Mouse (Mus musculus) embryonic facial prominence, embryonic 15.5 days (tissue): ENCODE results near the gene Arfgef3. TPM values are rescaled to one million over a fixed set of nuclear protein-coding genes. Genes with fewer than 3 reads are reported as not detected.

Experiments used
- ATAC-seq: fragments of 200-750 bp; cut with Nextera tagmentation; 2 replicates; pipeline ENCODE4 v1.8.0; 2017; ENCODE audit warnings: low read depth, moderate TSS enrichment; ENCODE audit not compliant: insufficient number of reproducible peaks, low FRiP score, low TSS enrichment
- H3K27ac ChIP-seq: fragments of 300-500 bp; sonication (generic); replicated peaks from 2 replicates; pipeline ENCODE4 v1.5.1; 2015; ENCODE audit warnings: mild to moderate bottlenecking, inconsistent platforms
- H3K27me3 ChIP-seq: fragments of 300-500 bp; sonication (generic); 2 replicates; pipeline ENCODE4 v1.6.1; 2015; ENCODE audit warnings: inconsistent platforms
- H3K36me3 ChIP-seq: fragments of 300-500 bp; sonication (generic); 2 replicates; pipeline ENCODE4 v1.6.1; 2015; ENCODE audit warnings: mild to moderate bottlenecking, inconsistent platforms
- H3K4me1 ChIP-seq: fragments of 300-500 bp; sonication (generic); 2 replicates; pipeline ENCODE4 v1.6.1; 2015; ENCODE audit warnings: inconsistent platforms
- H3K4me2 ChIP-seq: fragments of 300-500 bp; sonication (generic); replicated peaks from 2 replicates; pipeline ENCODE4 v1.6.1; 2015; ENCODE audit warnings: mild to moderate bottlenecking, inconsistent platforms
- H3K4me3 ChIP-seq: fragments of 300-500 bp; sonication (generic); replicated peaks from 2 replicates; pipeline ENCODE4 v1.5.1; 2015; ENCODE audit warnings: mild to moderate bottlenecking, inconsistent platforms
- H3K9ac ChIP-seq: fragments of 300-500 bp; sonication (generic); 2 replicates; pipeline ENCODE4 v1.6.1; 2015; ENCODE audit warnings: inconsistent platforms
- H3K9me3 ChIP-seq: fragments of 300-500 bp; sonication (generic); replicated peaks from 2 replicates; pipeline ENCODE4 v1.6.1; 2016; ENCODE audit warnings: inconsistent platforms
- WGBS: fragments of 180-500 bp; shearing (Covaris S2); methylation state at CpG from one replicate; pipeline ENCODE4 v1.1.7; 2015; 5-methylcytosine and 5-hydroxymethylcytosine counted together
- polyA plus RNA-seq: library from polyadenylated mRNA; unstranded; fragments of >200 nt; fragmentation: Nextera tagmentation; extraction: Ambion mirVana; gene quantifications from 2 replicates; pipeline ENCODE4 v1.2.1, GENCODE M21; 2015

Gene Arfgef3
- polyA plus RNA-seq, result 0.87 and 1.1 TPM in 2 replicates

DNA sequence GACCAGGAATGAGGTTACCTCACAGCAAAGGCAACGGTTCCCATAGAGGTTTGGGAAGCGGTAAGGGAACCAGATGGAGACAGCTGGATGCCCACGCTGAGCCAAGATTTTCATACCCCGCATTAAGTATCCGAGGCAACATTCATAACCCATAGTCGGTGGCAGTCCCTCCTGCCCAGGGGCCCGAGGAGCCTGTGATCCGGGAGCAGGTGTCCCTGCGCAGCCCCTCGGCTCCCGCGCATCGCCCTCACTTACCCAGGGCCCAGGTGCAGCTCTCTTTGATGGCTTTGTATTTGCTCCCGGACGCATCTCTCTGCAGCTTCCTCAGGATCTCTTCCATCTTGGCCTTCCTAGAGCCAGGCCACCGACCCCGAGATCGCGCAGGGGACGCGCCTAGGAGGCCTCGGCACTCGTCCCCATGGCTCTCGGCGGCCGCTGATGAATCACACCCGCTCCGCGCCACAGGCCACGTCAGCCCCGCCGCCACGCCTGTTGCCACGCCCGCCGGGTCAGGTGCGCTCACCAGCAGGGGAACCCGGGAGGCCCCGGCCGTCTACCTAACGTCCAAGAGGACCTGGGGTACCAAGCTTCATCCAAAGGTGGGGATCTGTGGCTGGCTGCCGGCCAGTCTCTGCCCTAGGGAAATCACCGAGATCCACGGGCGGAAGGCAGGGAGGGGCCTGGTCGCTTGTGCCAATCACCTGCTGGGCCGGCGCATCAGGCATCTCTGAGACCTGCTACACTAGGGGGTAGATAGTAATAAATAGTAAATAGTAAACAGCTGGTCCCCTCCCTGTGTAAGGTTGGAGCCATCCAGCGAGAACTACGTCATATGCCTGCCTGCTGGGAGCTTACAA lies at the start of gene Arfgef3:
TSS of gene Arfgef3 (minus strand) at position 664 of the 857 bp plus-strand sequence.
- 1% methylated on average over 50 of the region's 50 CpGs for WGBS
- peak; percentile 84 for ATAC-seq

GRCm38 (mm10) chr10:18790063-18790462 lies 46.3 kb upstream of the Arfgef3 start:
- Histone ChIP-seq H3K9ac (no peak overlapping the region), H3K36me3 (no peaks in the 10 kb centered on the region), H3K4me2 (no peak overlapping the region), H3K27ac (no peak overlapping the region), H3K4me3 (no peak overlapping the region), H3K27me3 (no peaks in the 10 kb centered on the region), H3K4me1 (no peaks in the 10 kb centered on the region), H3K9me3 (no peaks in the 10 kb centered on the region)
- WGBS, result 86% methylated on average over 4 of the region's 4 CpGs
- no peak for ATAC-seq

More for the DNA sequence above, at the start of gene Arfgef3:
- no peak within 1 kb of the TSS for H3K27ac ChIP-seq
- H3K4me3 ChIP-seq, result peak within 1 kb of the TSS; percentile 53
- peaks cover 6% of the 10 kb centered on the region; the same call in 1 of the 2 replicates for H3K27me3 ChIP-seq
- peak within 1 kb of the TSS; percentile 93 for H3K4me2 ChIP-seq
- 0 out of 2 replicates have a peak within 1 kb of the TSS, but pooled peaks have one; percentile 9 for H3K9ac ChIP-seq
- peaks cover 8% of the 10 kb centered on the region for H3K4me1 ChIP-seq
- no peaks in the 10 kb centered on the region for H3K9me3 ChIP-seq
- no peaks in the 10 kb centered on the region for H3K36me3 ChIP-seq

DNA sequence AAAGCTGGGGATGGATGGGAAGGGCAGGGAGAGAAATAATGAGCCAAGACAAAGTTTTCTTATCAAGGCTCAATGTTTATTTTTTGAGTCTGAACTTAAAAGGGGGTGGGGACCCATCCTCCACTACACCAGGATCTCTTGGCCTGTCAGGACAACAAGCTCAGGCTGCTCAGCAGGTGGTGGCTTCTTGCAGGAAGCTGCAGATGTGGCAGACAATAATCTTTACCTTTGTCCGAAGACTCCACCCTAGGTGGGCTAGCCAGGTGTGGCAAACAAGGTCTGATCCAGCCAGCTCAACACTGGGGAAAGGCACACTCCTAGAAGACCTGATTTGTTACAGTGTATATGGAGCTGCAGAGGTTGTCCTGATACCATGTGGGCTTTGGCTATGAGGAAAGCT lies 44.9 kb upstream of the Arfgef3 start:
- Histone ChIP-seq H3K36me3 (no peaks in the 10 kb centered on the region), H3K9ac (no peak overlapping the region), H3K27me3 (no peaks in the 10 kb centered on the region), H3K4me3 (no peak overlapping the region), H3K4me1 (no peaks in the 10 kb centered on the region), H3K9me3 (no peaks in the 10 kb centered on the region), H3K27ac (no peak overlapping the region), H3K4me2 (no peak overlapping the region)
- 54% methylated on average over 1 of the region's 1 CpGs for WGBS
- ATAC-seq, result no peak

DNA sequence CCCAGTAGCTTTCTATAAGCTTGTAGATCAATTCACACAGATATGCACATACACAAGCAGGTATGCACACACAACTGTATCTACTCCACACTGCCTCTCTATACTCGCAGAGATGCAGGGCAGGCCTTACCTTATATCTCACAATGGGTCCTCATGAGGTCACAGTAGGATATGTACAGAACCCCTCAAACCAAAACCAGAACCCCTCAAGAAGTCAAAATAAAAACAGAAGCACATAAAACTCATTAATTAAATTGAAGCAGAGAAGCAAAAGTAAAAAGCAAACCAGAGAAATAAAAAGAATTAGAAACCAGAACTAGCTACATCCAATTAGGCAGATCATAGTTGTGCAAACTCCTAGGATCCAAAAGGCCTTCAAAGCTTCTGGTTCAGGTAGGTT lies 42.9 kb upstream of the Arfgef3 start, which contains the start of gene Gm4922:
TSS of gene Gm4922 (minus strand) at position 101 of the 400 bp plus-strand sequence.
- WGBS, result 84% methylated on average over 1 of the region's 1 CpGs
- Histone ChIP-seq H3K36me3 (no peaks in the 10 kb centered on the region), H3K27me3 (no peaks in the 10 kb centered on the region), H3K9ac (no peak within 1 kb of the TSS), H3K9me3 (no peaks in the 10 kb centered on the region), H3K4me3 (no peak within 1 kb of the TSS), H3K4me1 (no peaks in the 10 kb centered on the region), H3K4me2 (no peak within 1 kb of the TSS), H3K27ac (no peak within 1 kb of the TSS)
- no peak for ATAC-seq

DNA sequence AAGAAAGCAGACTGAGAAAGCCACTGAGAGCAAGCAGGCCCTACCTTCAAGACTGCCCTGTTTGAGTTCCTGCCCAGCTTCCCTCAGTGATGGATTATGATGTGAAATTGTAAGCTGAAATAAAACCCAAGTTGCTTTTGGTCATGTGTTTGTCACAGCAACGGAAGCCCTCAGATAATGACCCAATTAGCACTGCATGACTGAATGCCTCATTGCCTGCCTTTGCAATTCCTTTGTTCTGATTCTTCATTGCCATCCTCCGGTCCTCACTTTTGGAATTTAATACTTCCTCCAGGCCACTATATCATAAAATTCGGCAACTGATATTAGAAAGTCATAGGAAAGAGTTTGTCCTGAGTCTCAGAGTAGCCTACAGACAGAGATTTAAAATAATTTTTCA lies 33.8 kb upstream of the Arfgef3 start:
- WGBS, result 65% methylated on average over 3 of the region's 3 CpGs
- Histone ChIP-seq H3K36me3 (no peaks in the 10 kb centered on the region), H3K4me3 (no peak overlapping the region), H3K9ac (no peak overlapping the region), H3K9me3 (no peaks in the 10 kb centered on the region), H3K27ac (no peak overlapping the region), H3K27me3 (no peaks in the 10 kb centered on the region), H3K4me1 (no peaks in the 10 kb centered on the region), H3K4me2 (no peak overlapping the region)
- ATAC-seq, result no peak

DNA sequence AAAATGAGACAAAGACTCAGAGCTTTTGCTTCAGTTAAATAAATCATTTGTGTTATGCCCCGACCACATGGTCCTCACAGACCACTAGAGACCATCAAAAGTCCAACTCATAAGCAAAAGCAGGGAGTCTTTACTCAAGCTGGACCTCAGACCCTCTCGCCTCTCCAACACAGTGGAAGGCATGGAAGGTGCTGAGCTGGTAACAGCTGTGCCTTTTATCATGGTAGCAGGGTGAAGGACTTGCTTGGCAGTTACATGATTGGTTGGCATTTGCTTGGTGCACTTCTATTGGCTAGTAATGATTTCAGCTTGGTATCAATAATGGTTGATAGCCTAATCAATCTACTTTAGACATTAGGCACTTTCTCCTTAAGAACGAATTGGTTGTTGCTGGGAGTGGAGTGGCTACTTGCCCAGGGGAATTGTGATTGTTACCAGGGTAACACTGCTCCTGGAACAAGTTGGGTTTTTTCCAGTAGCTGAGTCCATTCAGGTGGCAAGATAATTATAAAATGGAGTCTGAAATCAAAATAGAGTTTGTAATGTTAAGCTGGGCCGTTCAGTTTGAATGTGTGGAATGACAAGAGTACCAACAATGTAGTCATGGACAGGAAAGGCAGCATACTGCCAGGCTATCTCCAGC lies 28.9 kb upstream of the Arfgef3 start:
- H3K36me3 ChIP-seq, result no peaks in the 10 kb centered on the region
- no peaks in the 10 kb centered on the region for H3K27me3 ChIP-seq
- no peak overlapping the region for H3K4me2 ChIP-seq
- H3K4me3 ChIP-seq, result no peak overlapping the region
- ATAC-seq, result no peak
- no peaks in the 10 kb centered on the region for H3K4me1 ChIP-seq
- no peak overlapping the region for H3K9ac ChIP-seq
- 74% methylated on average over 4 of the region's 4 CpGs for WGBS
- no peak overlapping the region for H3K27ac ChIP-seq
- no peaks in the 10 kb centered on the region for H3K9me3 ChIP-seq

DNA sequence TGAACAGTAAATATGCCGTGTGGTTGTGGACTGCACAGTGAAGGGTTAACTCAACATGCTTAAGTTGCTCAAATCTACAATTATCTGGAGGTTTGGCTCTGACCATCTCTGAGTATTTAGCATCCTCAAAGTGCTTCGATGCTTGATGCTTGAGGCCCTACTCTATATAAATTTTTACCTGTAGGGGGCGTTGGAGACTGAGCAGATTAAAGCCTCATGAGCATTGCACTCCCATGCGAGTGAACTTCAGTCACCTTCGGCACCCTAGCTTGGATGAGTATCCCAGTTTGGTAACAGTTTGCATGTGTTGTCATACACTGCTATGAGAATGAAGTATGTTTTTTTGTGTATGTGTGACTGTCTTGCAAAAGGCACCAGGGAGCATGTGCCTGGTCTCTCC lies 26.2 kb upstream of the Arfgef3 start:
- no peak overlapping the region for H3K4me2 ChIP-seq
- no peak overlapping the region for H3K9ac ChIP-seq
- H3K4me1 ChIP-seq, result no peaks in the 10 kb centered on the region
- 50% methylated on average over 5 of the region's 5 CpGs for WGBS
- ATAC-seq, result no peak
- no peaks in the 10 kb centered on the region for H3K27me3 ChIP-seq
- no peak overlapping the region for H3K4me3 ChIP-seq
- H3K27ac ChIP-seq, result no peak overlapping the region
- H3K36me3 ChIP-seq, result no peaks in the 10 kb centered on the region
- H3K9me3 ChIP-seq, result no peaks in the 10 kb centered on the region

GRCm38 (mm10) chr10:18760241-18760640 lies 16.5 kb upstream of the Arfgef3 start:
- Histone ChIP-seq H3K9me3 (no peaks in the 10 kb centered on the region), H3K4me3 (no peak overlapping the region), H3K27me3 (no peaks in the 10 kb centered on the region), H3K36me3 (no peaks in the 10 kb centered on the region), H3K4me2 (no peak overlapping the region), H3K27ac (no peak overlapping the region), H3K4me1 (no peaks in the 10 kb centered on the region), H3K9ac (no peak overlapping the region)
- ATAC-seq, result no peak
- WGBS, result 38% methylated on average over 2 of the region's 2 CpGs

DNA sequence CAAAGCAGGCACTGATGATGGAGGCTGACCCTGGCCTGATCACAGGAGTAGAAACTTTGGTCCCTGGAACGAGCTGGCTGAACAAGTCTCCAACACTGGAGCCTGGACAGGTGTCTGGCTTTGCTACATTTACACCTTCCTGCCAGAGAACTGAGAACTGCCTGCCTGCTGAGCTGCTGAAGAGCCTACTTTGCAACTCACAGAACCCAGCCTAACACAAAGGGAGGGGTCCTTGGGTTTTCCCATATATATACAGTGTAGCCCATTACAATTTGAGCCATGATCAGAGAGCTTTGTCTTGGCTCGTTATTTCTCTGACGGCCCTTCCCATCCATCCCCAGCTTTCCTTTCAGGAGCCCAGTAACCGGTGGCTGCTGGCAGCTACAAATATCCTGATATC lies 6.3 kb upstream of the Arfgef3 start:
- H3K27ac ChIP-seq, result no peak overlapping the region

DNA sequence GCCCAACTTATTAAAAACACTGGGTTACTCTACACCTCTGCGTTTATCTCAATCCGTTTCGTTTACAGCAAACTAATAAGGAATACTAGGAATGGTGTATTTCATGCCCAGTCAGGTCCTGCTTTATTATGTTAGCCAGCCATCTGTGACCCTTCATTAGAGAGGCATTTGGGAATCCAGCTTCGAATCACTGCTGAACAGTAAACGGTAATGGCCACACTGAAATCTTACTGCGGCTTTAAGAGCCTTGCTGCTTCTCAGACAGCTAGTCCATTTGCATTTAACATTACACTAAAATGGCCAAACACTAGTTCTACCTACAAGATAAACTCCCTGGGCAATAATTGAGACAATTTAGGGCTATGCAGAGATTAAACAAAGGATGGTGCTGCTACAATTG lies 1.7 kb downstream of the Arfgef3 start:
- Histone ChIP-seq H3K9ac (no peak overlapping the region), H3K27ac (no peak overlapping the region), H3K4me3 (no peak overlapping the region), H3K4me2 (no peak overlapping the region), H3K27me3 (peaks cover 6% of the 10 kb centered on the region; the same call in 1 of the 2 replicates), H3K36me3 (no peaks in the 10 kb centered on the region), H3K9me3 (no peaks in the 10 kb centered on the region), H3K4me1 (peaks cover 8% of the 10 kb centered on the region)
- 66% methylated on average over 6 of the region's 6 CpGs for WGBS
- no peak for ATAC-seq

More for the DNA sequence above, 6.3 kb upstream of the Arfgef3 start:
- Histone ChIP-seq H3K9ac (no peak overlapping the region), H3K36me3 (no peaks in the 10 kb centered on the region), H3K9me3 (no peaks in the 10 kb centered on the region), H3K4me2 (no peak overlapping the region), H3K4me3 (no peak overlapping the region), H3K4me1 (no peaks in the 10 kb centered on the region), H3K27me3 (no peaks in the 10 kb centered on the region)
- 82% methylated on average over 4 of the region's 4 CpGs for WGBS
- ATAC-seq, result no peak

- no peak for ATAC-seq
- 80% methylated on average over 8 of the region's 8 CpGs for WGBS
- no peak overlapping the region for H3K4me3 ChIP-seq
- no peaks in the 10 kb centered on the region for H3K9me3 ChIP-seq
- H3K27me3 ChIP-seq, result peaks cover 6% of the 10 kb centered on the region; the same call in 1 of the 2 replicates
- H3K4me2 ChIP-seq, result no peak overlapping the region
- H3K36me3 ChIP-seq, result no peaks in the 10 kb centered on the region
- no peak overlapping the region for H3K9ac ChIP-seq
- no peak overlapping the region for H3K27ac ChIP-seq
- peaks cover 8% of the 10 kb centered on the region for H3K4me1 ChIP-seq
Observed at GRCm38 (mm10) chr10:18741024-18741423, 2.7 kb downstream of the Arfgef3 start.
